Mouse (Mus musculus): ENCODE data around the gene Tgfbr1. TPM values are rescaled to one million over a fixed set of nuclear protein-coding genes. Genes with fewer than 3 reads are reported as not detected.

Tgfbr1 gene
- 47.9 and 51.9 TPM in 2 replicates for polyA plus RNA-seq (2016; fragmentation: Nextera tagmentation; extraction: Ambion mirVana)

- H3K27ac ChIP-seq: peak within 1 kb of the TSS; percentile 97
- WGBS: under 1% methylated on average over 63 of the region's 65 CpGs
- peaks cover 7% of the 10 kb centered on the region; the same call in 1 of the 2 replicates for H3K27me3 ChIP-seq (ENCODE audit: insufficient read depth, poor library complexity, severe bottlenecking)
- H3K4me1 ChIP-seq: peaks cover 16% of the 10 kb centered on the region
- peak within 1 kb of the TSS; percentile 95 for H3K4me3 ChIP-seq
- DNase-seq (ENCODE audit: low spot score): peak; percentile 99
- H3K9me3 ChIP-seq: no peaks in the 10 kb centered on the region
- H3K36me3 ChIP-seq: no peaks in the 10 kb centered on the region
These were observed at the start of gene Tgfbr1 for GRCm38 (mm10) chr4:47352803-47353388. Tgfbr1 (plus strand) TSS chr4:47353222.

- Histone ChIP-seq H3K36me3 (no peaks in the 10 kb centered on the region), H3K27me3 (ENCODE audit: insufficient read depth, poor library complexity, severe bottlenecking) (no peaks in the 10 kb centered on the region), H3K9me3 (peaks cover 4% of the 10 kb centered on the region; the same call in 1 of the 2 replicates), H3K4me3 (no peak overlapping the region), H3K4me1 (0 out of 2 replicates have a peak, but pooled peaks cover 2% of the 10 kb centered on the region), H3K27ac (no peak overlapping the region)
- 65% methylated on average over 5 of the region's 5 CpGs for WGBS
- no peak for DNase-seq (ENCODE audit: low spot score)
These were observed 49.6 kb upstream of the Tgfbr1 start for GRCm38 (mm10) chr4:47303340-47303998.

GRCm38 (mm10) chr4:47309886-47310625 lies 43.0 kb upstream of the Tgfbr1 start:
- DNase-seq (ENCODE audit: low spot score): no peak
- 84% methylated on average over 12 of the region's 12 CpGs for WGBS
- H3K27me3 ChIP-seq (ENCODE audit: insufficient read depth, poor library complexity, severe bottlenecking): peaks cover 11% of the 10 kb centered on the region; the same call in 1 of the 2 replicates
- no peak overlapping the region for H3K27ac ChIP-seq
- peaks cover 25% of the 10 kb centered on the region; the same call in 1 of the 2 replicates for H3K4me1 ChIP-seq
- no peak overlapping the region for H3K4me3 ChIP-seq
- no peaks in the 10 kb centered on the region for H3K9me3 ChIP-seq
- H3K36me3 ChIP-seq: no peaks in the 10 kb centered on the region

- Histone ChIP-seq H3K27me3 (ENCODE audit: insufficient read depth, poor library complexity, severe bottlenecking) (peaks cover 11% of the 10 kb centered on the region; the same call in 1 of the 2 replicates), H3K4me1 (peaks cover 29% of the 10 kb centered on the region; the same call in 1 of the 2 replicates)
- 27% methylated on average over 6 of the region's 6 CpGs for WGBS
These were observed 42.2 kb upstream of the Tgfbr1 start for GRCm38 (mm10) chr4:47310812-47311211.

GRCm38 (mm10) chr4:47311467-47311866 lies 41.6 kb upstream of the Tgfbr1 start:
- H3K4me3 ChIP-seq: no peak overlapping the region
- H3K9me3 ChIP-seq: no peaks in the 10 kb centered on the region
- H3K27ac ChIP-seq: no peak overlapping the region
- no peak for DNase-seq (ENCODE audit: low spot score)
- 87% methylated on average over 6 of the region's 6 CpGs for whole genome bisulfite sequencing
- H3K4me1 ChIP-seq: peaks cover 32% of the 10 kb centered on the region; the same call in 1 of the 2 replicates
- H3K36me3 ChIP-seq: no peaks in the 10 kb centered on the region
- H3K27me3 ChIP-seq (ENCODE audit: insufficient read depth, poor library complexity, severe bottlenecking): peaks cover 11% of the 10 kb centered on the region; the same call in 1 of the 2 replicates

More at GRCm38 (mm10) chr4:47310812-47311211, 42.2 kb upstream of the Tgfbr1 start:
- Histone ChIP-seq H3K4me3 (no peak overlapping the region), H3K27ac (no peak overlapping the region), H3K36me3 (no peaks in the 10 kb centered on the region), H3K9me3 (no peaks in the 10 kb centered on the region)
- peak; percentile 86 for DNase-seq (ENCODE audit: low spot score)

GRCm38 (mm10) chr4:47311929-47312328 lies 41.1 kb upstream of the Tgfbr1 start:
- WGBS: 84% methylated on average over 7 of the region's 7 CpGs
- Histone ChIP-seq H3K4me1 (peaks cover 34% of the 10 kb centered on the region; the same call in 1 of the 2 replicates), H3K36me3 (no peaks in the 10 kb centered on the region), H3K27me3 (ENCODE audit: insufficient read depth, poor library complexity, severe bottlenecking) (peaks cover 11% of the 10 kb centered on the region; the same call in 1 of the 2 replicates), H3K9me3 (no peaks in the 10 kb centered on the region), H3K4me3 (no peak overlapping the region), H3K27ac (no peak overlapping the region)
- DNase-seq (ENCODE audit: low spot score): no peak

- 85% methylated on average over 14 of the region's 14 CpGs for WGBS
- no peaks in the 10 kb centered on the region for H3K36me3 ChIP-seq
- H3K4me1 ChIP-seq: peaks cover 34% of the 10 kb centered on the region; the same call in 1 of the 2 replicates
- no peaks in the 10 kb centered on the region for H3K9me3 ChIP-seq
- DNase-seq (ENCODE audit: low spot score): no peak
- H3K27me3 ChIP-seq (ENCODE audit: insufficient read depth, poor library complexity, severe bottlenecking): peaks cover 11% of the 10 kb centered on the region; the same call in 1 of the 2 replicates
- no peak overlapping the region for H3K27ac ChIP-seq
- no peak overlapping the region for H3K4me3 ChIP-seq
These were observed 40.3 kb upstream of the Tgfbr1 start for GRCm38 (mm10) chr4:47312676-47313075.

GRCm38 (mm10) chr4:47313710-47314410 lies 39.2 kb upstream of the Tgfbr1 start:
- peaks cover 11% of the 10 kb centered on the region; the same call in 1 of the 2 replicates for H3K27me3 ChIP-seq (ENCODE audit: insufficient read depth, poor library complexity, severe bottlenecking)
- 82% methylated on average over 8 of the region's 8 CpGs for WGBS
- H3K4me1 ChIP-seq: peaks cover 28% of the 10 kb centered on the region; the same call in 1 of the 2 replicates
- H3K36me3 ChIP-seq: no peaks in the 10 kb centered on the region
- no peak overlapping the region for H3K27ac ChIP-seq
- no peak for DNase-seq (ENCODE audit: low spot score)
- H3K4me3 ChIP-seq: no peak overlapping the region
- H3K9me3 ChIP-seq: no peaks in the 10 kb centered on the region

GRCm38 (mm10) chr4:47315458-47315857 lies 37.6 kb upstream of the Tgfbr1 start:
- Histone ChIP-seq H3K9me3 (no peaks in the 10 kb centered on the region), H3K4me1 (peaks cover 21% of the 10 kb centered on the region; the same call in 1 of the 2 replicates), H3K36me3 (no peaks in the 10 kb centered on the region), H3K4me3 (no peak overlapping the region), H3K27ac (no peak overlapping the region), H3K27me3 (ENCODE audit: insufficient read depth, poor library complexity, severe bottlenecking) (peaks cover 3% of the 10 kb centered on the region; the same call in 1 of the 2 replicates)
- no peak for DNase-seq (ENCODE audit: low spot score)
- 50% methylated on average over 2 of the region's 2 CpGs for WGBS

GRCm38 (mm10) chr4:47316432-47316831 lies 36.6 kb upstream of the Tgfbr1 start:
- Histone ChIP-seq H3K27ac (no peak overlapping the region), H3K9me3 (no peaks in the 10 kb centered on the region), H3K27me3 (ENCODE audit: insufficient read depth, poor library complexity, severe bottlenecking) (peaks cover 3% of the 10 kb centered on the region; the same call in 1 of the 2 replicates), H3K4me1 (peaks cover 11% of the 10 kb centered on the region; the same call in 1 of the 2 replicates), H3K36me3 (no peaks in the 10 kb centered on the region), H3K4me3 (no peak overlapping the region)
- DNase-seq (ENCODE audit: low spot score): no peak
- 70% methylated on average over 6 of the region's 6 CpGs for WGBS

- Histone ChIP-seq H3K9me3 (no peaks in the 10 kb centered on the region), H3K4me3 (no peak overlapping the region), H3K27me3 (ENCODE audit: insufficient read depth, poor library complexity, severe bottlenecking) (no peaks in the 10 kb centered on the region; the same call in 1 of the 2 replicates), H3K4me1 (peaks cover 12% of the 10 kb centered on the region; the same call in 1 of the 2 replicates), H3K27ac (no peak overlapping the region), H3K36me3 (no peaks in the 10 kb centered on the region)
- no peak for DNase-seq (ENCODE audit: low spot score)
- 70% methylated on average over 10 of the region's 10 CpGs for WGBS
These were observed 33.3 kb upstream of the Tgfbr1 start for GRCm38 (mm10) chr4:47319561-47320321.
